Mouse (Mus musculus): Measurements from ENCODE around the gene Tagln2.

Gene Tagln2

DNA sequence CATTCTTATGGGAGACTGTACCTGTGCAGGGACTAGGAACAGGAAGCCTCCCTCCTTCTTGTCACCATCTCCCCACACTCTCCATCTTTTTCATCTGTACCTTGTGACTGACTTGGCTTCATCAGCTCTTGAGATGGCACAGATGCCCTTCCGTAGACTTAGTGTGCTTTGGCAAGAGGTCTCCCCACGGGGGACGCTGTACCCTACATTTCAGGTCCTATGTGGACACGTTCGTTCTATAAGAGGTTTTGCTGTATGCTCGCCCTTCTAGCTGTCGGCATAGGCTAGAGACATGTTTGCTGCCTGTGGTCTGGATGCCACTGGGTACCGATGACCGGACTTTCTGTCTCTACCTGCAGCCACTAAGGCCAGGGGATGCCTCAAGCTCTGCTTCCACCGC, 27.6 kb downstream of the Tagln2 start:
- no peak for DNase-seq

DNA sequence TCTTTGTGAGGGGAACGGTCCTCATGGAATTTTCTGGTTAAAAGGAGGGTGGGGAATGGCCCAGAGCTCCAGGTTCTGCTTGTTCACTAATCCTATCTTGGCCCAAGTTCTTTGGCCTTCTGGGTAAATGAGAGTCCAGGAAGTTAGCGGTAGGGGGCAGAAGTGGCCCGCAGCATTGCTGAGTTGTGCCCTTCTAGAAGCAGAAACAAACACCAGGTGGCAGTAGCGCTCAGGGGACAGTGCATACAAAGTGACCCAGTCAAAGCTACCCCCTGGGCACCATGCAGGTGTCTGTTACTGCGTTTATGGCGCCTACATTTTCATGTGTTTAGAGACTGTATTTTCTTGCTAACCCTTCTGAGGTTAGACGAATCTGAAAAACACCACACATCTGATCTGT, 28.9 kb downstream of the Tagln2 start:
- peak; percentile 85 to 87 for DNase-seq

DNA sequence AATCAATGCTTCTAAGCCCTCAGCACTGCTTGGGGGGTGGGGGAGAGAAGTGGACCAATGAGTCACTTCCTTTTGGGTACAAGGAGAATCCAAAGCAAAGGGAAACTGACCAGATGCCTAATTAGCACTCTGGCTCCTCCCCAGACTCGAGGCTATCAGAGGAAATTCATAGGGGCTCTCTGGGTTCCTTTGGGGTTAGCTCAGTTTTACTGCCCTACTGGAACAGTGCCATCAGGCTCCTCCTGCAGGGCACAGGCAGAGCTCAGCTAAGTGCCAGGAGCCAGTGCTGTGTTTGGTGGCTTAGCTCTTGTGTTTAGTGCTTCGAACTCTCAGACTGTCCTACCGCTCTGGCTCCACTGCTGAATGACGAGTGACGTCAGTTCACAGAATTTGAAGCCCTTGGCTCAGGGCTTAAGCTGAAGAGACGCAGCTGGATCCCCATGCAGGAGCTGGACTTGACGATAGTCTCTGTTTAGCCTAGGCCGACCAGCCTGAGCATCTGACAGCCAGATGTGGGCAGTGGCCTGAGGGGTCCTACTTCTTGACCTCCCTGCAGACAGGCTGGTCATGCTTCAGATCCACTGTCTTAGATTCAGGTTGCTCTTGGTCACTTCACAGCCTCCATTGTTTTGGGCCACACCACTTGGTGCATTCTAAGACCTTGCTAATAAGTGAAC, 30.8 kb downstream of the Tagln2 start:
- no peak for DNase-seq

DNA sequence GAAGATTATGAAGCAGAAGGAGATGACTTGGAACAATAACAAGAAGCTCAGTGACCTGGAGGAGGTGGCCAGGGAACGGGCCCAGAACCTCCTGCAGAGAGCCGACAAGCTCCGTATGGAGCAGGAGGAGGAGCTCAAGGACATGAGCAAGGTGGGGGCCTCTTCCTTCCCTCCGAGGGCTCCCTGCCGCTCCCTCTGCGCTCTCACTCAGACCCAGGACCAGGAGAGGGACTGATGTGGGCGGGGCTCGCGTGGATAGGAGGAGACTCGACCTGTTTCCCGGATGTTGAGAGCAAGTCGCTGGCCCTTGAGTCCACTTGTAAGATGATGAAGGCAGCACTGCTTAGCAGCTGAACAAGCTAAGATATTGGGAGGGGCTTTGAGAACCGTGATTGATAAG, 32.7 kb downstream of the Tagln2 start:
- DNase-seq: peak; percentile 69 to 78

DNA sequence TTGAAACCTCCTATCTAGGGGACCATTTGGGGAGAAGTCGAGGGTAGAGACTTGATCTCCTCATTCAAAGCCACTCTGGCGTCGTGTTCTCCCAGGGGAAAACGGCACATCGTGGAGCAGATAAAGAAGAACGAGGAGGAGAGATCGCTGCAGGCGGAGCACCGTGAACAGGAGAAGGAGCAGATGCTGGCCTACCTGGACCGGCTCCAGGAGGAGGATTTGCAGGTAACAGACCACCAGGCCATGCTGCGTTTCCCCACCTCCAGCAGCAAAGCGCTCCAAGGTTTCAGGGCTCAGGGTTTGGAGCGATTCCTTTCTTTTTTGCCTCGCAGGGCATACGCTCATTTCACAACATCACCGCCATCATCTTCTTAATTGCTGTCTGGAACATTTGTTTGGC, 35.3 kb downstream of the Tagln2 start:
- no peak for DNase-seq

DNA sequence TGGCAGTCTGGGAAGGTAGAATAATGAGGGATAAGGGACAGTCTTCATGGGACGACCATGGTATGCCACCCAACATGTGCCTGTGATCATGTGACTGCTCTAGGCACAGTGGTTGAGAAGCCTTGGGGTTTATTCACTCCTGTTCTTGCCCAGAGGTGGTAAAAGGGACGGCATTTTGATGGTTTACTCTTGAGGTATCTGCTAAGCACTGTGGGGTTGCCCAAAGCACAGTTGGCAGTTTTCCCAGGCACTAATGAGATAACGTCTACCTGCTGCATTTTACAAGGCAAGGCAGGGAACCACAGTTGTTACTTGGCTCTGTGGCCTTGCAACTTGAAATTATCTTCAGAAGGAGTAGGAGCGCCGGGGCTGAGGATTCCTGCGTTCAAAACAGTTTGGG, 40.0 kb downstream of the Tagln2 start:
- DNase-seq: no peak

DNA sequence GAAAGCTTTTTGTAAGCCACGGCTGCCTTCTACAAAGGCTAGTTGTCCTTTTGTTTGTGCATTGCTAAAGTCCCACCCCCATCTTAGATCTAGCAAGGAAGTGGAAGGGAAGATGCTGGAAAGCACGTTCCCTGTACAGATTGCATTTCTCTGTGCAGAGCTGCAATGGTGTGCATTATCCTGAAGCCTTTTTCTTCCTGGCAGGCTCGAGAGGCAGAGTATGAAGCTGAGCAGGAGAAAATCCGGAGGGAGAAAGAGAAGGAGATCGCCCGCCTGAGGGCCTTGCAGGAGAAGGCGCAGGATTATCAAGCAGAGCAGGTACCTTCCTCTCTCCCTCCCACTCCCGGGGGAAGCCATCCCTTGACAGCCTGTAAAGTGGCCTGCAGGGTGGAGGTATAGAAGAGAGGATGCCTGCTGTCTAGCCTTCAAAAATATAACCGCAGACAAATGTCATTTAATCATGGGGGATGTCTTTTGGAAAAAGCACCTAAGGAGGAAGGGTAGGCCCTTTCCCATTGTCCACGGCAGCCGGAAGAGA, 40.5 kb downstream of the Tagln2 start:
- DNase-seq: no peak

DNA sequence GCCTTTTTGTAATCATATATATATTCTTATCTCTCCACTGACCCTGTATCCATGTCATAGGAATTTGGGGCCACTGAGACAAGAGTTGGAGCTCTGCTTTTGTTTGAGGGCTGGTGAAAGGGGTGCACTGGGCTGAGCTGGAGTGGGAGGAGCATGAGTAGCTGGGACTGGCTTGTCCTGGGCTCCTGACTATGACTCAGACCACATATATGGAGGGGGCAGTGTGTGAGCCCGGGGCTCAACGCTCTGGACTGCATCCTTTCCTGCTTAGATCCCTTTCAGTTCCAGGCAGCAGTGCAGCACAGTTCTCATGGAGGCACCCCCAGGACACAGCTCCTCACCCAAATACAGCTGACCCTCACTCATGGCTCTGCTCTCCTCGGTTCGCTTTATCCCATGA, 46.2 kb downstream of the Tagln2 start:
- DNase-seq: no peak

DNA sequence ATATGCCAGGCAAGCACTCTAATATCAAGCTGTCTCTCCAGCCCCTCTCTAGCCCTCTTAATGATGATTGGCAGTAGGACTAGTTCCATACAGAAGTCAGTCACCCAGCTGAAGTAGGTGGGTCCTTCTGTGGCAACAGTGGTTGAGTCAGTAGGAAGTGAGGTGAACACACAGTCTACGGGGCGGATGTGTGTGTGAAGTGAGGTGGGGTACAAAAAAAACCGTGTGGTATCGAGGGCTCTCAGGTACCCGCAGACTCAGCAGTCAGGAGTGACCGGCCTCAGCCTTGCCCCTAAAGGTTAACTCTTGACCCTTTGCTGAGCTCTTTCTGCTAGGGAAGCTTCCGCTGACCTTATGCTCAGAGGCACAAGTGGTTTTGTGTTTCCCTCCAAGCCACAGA, 48.7 kb downstream of the Tagln2 start:
- DNase-seq: no peak

DNA sequence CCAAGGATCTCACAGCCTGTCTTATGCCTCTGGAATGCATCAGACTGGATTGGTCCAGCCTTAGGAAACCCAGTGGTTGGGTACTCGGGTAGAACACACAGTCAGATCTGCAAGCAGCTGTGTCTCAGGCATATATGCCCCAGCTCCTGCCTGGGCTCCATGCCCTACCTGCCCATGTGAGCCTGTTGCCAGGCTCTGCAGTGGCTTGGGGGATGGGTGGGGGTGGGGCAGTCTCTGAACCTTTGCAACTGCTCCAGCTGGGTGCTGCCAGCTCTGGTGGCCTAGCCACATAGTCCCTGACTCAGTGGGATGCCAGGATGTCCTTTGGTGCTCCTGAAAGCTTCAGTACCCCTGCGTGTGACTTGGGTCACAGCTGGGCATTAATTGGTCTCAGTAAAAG, 49.5 kb downstream of the Tagln2 start:
- DNase-seq: no peak

DNA sequence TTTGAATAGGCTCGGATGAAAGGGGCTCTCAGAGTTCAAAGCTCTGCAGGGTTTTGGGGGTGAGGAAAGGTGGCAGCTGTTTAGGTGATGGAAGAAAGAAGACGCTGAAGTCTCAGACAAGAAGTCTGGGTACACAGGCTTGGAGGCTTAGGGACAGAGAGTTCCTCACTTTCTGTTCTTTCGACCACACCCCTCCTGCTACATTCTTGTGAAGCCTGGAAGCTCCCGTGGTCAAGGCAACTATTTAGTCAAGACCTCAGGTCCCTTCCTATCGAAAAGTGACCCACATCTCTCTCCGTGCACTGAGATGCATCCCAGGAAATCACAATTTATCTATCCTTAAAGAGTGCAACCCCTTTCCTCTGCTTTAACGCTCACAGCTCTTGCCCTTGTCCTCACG, 49.9 kb downstream of the Tagln2 start:
- no peak for DNase-seq

DNA sequence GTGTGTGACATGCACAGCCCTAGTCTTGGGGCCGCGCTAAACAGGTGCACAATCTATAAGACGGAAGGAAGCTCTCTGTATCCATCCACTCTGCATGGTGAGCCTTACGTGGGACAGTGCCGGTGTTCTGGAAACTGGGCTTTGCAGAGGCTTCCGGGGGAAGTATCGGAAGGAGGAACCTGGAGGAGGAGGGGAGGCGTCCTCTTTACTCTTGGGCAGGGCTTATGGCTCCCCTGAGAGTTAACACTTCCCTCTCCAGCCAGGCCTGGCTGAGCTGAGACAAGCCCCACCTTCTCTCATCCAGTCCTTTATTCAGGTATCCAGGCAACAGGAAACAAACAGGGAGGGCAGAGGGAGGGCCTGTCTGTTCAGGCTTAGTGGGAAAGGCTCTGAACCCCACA, 50.7 kb downstream of the Tagln2 start:
- DNase-seq: no peak

DNA sequence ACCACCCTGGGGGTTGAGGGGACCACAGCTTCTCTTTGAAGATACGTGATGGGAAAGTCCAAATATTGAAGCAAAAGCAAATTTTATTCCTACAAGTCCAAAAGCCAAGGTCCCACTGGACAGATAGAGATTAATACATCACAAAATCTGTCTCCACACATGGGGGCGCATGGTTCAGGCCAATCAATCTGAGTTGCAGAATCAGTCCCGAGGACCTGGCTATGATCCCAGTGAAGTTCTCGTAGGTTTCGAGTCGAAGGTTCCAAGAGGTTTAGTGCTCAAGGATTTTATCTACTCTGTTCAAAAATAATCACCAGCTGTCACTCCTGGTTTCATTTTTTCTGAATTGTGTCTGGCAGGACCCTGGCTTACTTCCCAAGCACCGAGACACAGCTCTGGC, 51.2 kb downstream of the Tagln2 start:
- DNase-seq: no peak

DNA sequence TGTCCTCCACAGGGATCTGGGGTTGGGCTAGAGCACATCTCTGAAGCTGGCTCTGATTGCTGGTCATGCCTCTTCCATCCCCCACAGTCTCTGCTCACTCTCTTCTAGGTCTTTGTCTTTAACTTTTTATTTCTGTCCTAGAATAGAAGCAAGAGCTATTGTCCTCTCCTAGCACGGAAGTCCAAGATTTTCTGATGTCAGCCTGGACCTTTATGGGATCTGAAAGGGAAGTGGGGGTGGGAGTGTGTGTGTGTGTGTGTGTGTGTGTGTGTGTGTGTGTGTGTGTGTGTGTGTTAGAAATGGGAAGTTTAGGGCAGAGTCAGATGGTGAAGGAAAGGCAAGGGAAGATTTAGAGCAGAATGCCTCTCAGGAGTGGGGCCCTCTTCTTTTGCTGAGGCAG, 52.8 kb downstream of the Tagln2 start:
- DNase-seq: no peak

DNA sequence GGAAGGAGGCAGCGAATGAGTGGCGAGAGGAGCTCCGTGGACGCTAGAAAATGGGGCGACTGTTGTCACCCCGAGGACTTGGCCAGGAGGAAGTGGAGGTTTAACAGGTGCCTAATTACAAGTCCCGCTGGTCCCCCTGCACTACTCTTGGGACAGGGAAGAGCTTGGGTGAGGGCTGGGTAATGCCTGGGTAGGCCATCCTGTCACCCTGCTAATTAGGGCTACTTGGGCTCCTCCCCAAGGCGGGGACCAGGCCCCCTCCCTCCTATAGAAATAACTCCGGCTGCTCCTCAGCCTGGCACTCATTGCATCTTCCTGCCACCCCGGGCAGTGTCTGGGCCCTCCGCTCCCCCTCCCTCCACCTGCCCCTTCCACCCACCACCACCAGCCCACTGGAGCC, 55.8 kb downstream of the Tagln2 start, which contains the start of gene Vsig8:
TSS of gene Vsig8 (plus strand) at position 301 of the 400 bp plus-strand sequence.
- DNase-seq: no peak
